Mouse (Mus musculus) naive thymus-derived CD4-positive, alpha-beta T cell, adult 5 months (primary cell): ENCODE measurements around the gene Gm9736. TPM values are rescaled to one million over a fixed set of nuclear protein-coding genes. Genes with fewer than 3 reads are reported as not detected.

Source experiments
- polyA plus RNA-seq: library from polyadenylated mRNA; unstranded; fragments of 100-300 nt; shearing (Covaris generic); gene quantifications from one replicate; pipeline ENCODE4 v1.2.1, GENCODE M21; 2017

Gene Gm9736
- polyA plus RNA-seq = not detected

DNA sequence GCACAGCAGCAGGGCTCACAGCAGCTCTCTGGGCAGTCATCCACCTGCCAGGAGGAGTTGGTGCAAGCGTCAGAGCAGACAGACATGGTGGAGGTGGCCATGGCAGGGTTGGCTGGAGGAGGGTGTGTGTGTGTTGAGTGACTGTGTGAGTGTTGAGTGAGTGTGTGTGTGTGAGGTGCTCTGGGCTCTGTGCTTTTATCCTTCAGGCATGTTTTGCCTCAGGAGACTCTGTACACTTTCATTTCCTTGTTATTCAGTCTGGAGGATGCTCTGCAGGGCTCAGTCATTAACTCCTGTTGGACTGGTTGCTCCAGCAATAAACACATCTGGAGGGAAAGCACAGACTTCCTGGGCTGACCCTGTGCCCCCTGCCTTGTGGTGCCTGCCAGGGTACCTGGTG is at the start of gene Gm9736:
Gene Gm9736, minus strand, starts transcription at position 101 of the 400 bp plus-strand sequence.

DNA sequence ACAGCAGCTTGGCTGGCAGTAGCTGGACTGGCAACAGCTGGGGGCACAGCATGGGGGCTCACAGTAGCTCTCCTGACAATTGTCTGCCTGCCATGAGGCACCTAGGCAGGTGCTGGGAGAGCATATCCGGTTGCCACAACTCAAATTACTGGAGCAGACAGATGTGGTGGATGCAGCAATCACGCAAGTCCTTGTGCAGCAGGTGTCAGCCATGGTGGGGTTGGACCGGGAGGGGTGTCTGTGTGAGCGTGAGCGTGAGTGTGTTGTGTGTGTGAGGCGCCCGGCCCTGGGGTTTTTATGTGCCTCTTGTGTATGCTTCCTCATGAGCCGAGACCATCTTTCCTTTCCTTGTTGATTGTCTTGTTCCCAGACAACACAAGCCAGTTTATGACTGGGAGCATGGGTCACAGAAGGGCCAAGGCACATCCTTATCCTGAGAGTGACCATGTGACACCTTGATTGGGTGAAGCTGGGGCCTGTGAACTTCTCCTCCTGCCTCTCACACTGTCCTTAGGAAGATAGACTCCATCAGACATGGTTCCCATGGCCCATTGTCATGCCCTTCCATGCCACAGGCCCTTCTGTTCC is 47.9 kb upstream of the Gm9736 start, which contains the start of gene Gm19668:
Gene Gm19668, minus strand, starts transcription at position 213 of the 588 bp plus-strand sequence.

DNA sequence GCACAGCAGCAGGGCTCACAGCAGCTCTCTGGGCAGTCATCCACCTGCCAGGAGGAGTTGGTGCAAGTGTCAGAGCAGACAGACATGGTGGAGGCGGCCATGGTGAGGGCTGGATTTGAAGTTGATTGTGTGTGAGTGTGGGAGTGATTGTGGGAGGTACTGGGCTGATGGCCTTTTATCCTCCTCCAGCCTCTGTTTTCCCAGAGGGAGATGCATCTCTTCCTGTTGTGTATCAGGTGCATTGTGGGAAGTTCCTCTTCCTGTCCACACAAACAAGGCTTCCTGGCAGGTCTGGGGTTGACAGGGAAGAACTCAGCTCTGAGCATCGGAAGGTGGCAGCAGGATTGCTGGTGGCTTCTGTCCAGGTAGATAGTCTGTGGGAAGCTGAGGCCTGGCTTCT is 43.8 kb upstream of the Gm9736 start, which contains the start of gene Gm9639:
Gene Gm9639, minus strand, starts transcription at position 101 of the 400 bp plus-strand sequence.

DNA sequence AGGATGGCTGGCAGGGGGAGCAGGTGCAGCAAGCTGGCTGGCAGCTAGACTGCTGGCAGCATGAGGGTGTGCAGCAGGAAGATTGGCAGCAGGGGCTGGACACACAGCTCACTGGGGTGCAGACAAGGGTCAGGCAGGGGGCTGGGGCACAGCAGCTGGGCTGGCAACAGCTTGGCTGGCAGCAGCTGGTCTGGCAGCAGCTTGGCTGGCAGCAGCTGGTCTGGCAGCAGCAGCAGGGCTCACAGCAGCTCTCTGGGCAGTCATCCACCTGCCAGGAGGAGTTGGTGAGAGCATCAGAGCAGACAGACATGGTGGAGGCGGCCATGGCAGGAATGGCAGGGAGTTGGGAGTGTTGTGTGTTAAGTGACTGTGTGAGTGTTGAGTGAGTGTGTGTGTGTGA is 36.7 kb upstream of the Gm9736 start, which contains the start of gene Gm7137:
Gene Gm7137, minus strand, starts transcription at position 325 of the 400 bp plus-strand sequence.

DNA sequence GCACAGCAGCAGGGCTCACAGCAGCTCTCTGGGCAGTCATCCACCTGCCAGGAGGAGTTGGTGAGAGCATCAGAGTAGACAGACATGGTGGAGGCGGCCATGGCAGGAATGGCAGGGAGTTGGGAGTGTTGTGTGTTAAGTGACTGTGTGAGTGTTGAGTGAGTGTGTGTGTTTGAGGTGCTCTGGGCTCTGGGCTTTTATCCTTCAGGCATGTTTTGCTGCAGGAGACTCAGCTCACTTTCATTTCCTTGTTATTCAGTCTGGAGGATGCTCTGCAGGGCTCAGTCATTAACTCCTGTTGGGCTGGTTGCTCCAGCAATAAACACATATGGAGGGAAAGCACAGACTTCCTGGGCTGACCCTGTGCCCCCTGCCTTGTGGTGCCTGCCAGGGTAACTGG is 31.3 kb upstream of the Gm9736 start, which contains the start of gene Gm3250:
Gene Gm3250, minus strand, starts transcription at position 101 of the 400 bp plus-strand sequence.

DNA sequence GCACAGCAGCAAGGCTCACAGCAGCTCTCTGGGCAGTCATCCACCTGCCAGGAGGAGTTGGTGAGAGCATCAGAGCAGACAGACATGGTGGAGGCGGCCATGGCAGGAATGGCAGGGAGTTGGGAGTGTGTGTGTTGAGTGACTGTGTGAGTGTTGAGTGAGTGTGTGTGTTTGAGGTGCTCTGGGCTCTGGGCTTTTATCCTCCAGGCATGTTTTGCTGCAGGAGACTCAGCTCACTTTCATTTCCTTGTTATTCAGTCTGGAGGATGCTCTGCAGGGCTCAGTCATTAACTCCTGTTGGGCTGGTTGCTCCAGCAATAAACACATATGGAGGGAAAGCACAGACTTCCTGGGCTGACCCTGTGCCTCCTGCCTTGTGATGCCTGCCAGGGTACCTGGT is 25.7 kb upstream of the Gm9736 start, which contains the start of gene Gm7138:
Gene Gm7138, minus strand, starts transcription at position 101 of the 400 bp plus-strand sequence.

DNA sequence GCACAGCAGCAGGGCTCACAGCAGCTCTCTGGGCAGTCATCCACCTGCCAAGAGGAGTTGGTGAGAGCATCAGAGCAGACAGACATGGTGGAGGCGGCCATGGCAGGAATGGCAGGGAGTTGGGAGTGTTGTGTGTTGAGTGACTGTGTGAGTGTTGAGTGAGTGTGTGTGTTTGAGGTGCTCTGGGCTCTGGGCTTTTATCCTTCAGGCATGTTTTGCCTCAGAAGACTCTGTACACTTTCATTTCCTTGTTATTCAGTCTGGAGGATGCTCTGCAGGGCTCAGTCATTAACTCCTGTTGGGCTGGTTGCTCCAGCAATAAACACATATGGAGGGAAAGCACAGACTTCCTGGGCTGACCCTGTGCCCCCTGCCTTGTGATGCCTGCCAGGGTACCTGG is 20.1 kb upstream of the Gm9736 start, which contains the start of gene Gm3238:
Gene Gm3238, minus strand, starts transcription at position 101 of the 400 bp plus-strand sequence.

DNA sequence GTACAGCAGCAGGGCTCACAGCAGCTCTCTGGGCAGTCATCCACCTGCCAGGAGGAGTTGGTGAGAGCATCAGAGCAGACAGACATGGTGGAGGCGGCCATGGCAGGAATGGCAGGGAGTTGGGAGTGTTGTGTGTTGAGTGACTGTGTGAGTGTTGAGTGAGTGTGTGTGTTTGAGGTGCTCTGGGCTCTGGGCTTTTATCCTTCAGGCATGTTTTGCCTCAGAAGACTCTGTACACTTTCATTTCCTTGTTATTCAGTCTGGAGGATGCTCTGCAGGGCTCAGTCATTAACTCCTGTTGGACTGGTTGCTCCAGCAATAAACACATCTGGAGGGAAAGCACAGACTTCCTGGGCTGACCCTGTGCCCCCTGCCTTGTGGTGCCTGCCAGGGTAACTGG is 8.4 kb upstream of the Gm9736 start, which contains the start of gene Gm3233:
Gene Gm3233, minus strand, starts transcription at position 101 of the 400 bp plus-strand sequence.

DNA sequence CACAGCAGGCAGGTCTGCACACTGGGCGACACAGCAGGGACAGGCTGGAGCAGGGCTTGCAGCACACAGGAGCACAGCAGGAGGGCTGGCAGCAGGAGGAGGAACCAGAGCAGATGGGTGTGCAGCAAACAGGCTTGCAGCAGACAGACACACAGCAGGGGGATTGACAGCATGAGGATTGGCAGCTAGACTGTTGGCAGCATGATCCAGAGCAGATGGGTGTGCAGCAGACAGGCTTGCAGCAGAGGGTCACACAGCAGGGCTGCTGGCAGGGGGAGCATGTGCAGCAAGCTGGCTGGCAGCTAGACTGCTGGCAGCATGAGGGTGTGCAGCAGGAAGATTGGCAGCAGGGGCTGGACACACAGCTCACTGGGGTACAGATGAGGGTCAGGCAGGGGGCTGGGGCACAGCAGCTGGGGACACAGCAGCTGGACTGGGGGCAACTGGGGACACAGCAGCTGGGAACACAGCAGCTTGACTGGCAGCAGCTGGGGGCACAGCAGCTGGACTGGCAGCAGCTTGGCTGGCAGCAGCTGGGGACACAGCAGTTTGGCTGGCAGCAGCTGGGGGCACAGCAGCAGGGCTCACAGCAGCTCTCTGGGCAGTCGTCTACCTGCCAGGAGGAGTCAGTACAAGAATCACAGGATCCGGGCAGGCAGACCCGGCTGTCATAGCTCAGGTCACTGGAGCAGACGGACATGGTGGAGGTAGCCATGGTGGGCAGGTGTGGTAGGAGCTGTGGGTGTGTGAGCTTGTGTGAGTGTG is 9.0 kb downstream of the Gm9736 start, which contains the start of gene Gm18596:
Gene Gm18596, minus strand, starts transcription at position 715 of the 765 bp plus-strand sequence.

DNA sequence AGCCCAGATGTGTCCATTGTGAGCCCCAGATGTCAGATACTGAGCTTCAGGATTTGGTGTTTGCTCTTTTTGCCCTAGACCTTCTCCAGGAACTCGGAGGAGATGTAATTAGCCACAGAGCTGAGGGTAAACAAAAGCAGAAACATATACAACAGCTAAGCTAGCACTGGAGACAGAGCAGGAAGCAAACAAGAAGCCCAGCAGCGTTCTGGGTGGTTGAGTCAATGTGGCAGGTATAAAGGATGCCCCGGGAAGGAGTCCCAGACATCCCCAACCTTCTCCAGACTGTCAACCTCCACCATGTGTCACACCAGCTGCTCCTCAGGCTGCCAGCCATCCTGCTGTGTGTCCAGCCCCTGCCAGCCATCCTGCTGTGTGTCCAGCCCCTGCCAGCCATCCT is 25.0 kb downstream of the Gm9736 start, which contains the start of gene Gm10100:
Gene Gm10100, plus strand, starts transcription at position 301 of the 400 bp plus-strand sequence.

DNA sequence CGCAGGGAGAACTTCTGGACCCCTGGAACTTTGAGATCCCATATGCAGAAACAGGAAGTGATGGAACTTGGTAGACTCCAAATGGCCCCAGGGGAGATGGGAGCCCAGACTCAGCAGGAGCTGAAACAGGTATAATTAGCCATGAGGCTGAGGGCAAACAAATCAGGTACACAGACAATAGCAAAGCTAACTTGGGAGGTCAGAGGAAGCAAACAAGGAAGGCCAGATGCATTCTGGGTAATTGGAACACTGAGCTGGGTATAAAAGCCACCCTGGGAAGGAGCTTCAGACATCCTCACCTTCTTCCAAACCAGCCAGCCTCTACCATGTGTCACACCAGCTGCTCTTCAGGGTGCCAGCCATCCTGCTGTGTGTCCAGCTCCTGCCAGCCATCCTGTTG is 30.9 kb downstream of the Gm9736 start, which contains the start of gene Krtap12-1:
Gene Krtap12-1, plus strand, starts transcription at position 301 of the 400 bp plus-strand sequence.

DNA sequence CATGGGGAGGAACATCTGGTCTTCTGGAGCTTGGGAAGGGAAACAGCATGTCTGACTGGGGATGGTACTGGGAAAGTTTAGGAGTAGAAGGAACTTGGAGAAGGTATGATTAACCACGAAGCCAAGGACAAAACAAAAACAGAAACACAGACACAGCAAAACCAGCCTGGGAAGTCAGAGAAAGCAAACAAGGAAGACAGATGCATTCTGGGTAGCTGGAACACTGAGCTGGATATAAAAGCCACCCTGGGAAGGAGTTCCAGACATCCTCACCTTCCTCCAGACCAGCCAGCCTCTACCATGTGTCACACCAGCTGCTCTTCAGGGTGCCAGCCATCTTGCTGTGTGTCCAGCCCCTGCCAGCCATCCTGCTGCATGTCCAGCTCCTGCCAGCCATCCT is 35.6 kb downstream of the Gm9736 start, which contains the start of gene Gm10142:
Gene Gm10142, plus strand, starts transcription at position 301 of the 400 bp plus-strand sequence.

DNA sequence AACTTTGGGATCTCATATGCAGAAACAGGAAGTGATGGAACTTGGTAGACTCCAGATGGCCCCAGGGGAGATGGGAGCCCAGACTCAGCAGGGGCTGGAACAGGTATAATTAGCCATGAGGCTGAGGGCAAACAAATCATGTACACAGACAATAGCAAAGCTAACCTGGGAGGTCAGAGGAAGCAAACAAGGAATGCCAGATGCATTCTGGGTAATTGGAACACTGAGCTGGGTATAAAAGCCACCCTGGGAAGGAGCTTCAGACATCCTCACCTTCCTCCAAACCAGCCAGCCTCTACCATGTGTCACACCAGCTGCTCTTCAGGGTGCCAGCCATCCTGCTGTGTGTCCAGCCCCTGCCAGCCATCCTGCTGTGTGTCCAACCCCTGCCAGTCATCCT is 40.0 kb downstream of the Gm9736 start, which contains the start of gene Gm10024:
Gene Gm10024, plus strand, starts transcription at position 301 of the 400 bp plus-strand sequence.

DNA sequence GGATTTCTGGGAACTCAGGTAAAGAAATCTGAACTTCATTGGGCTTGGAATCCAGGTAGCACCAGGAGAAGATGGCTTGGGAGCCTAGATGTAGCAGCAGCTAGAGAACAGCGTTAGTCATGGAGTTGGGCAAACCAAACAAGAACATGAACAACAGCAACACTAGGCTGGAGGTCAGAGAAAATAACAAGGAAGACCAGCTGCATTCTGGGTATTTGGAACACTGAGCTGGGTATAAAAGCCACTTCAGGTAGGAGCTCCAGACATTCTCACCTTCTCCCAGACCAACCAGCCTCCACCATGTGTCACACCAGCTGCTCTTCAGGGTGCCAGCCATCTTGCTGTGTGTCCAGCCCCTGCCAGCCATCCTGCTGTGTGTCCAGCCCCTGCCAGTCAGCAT is 44.8 kb downstream of the Gm9736 start, which contains the start of gene Gm10272:
Gene Gm10272, plus strand, starts transcription at position 301 of the 400 bp plus-strand sequence.

Other genes with a start within 250 kb of the Gm9736 start
- 32.0 TPM for gene Fam207a, start 235.6 kb downstream of the Gm9736 start, polyA plus RNA-seq
- 374 TPM for gene Itgb2, start 221.1 kb downstream of the Gm9736 start, polyA plus RNA-seq
- 123 TPM for gene Pttg1ip, start 169.6 kb downstream of the Gm9736 start, polyA plus RNA-seq
- gene Sumo3, start 145.3 kb downstream of the Gm9736 start, polyA plus RNA-seq = 113 TPM
- not detected for gene Gm49325, start 145.2 kb downstream of the Gm9736 start, polyA plus RNA-seq
- gene Ube2g2, start 129.1 kb downstream of the Gm9736 start, polyA plus RNA-seq = 55.7 TPM
- gene Tspear, start 64.8 kb downstream of the Gm9736 start, polyA plus RNA-seq = not detected
- gene Gm19402, start 60.6 kb downstream of the Gm9736 start, polyA plus RNA-seq = not detected
- not detected for gene Gm9508, start 54.1 kb downstream of the Gm9736 start, polyA plus RNA-seq
- gene Gm10272, start 44.7 kb downstream of the Gm9736 start, polyA plus RNA-seq = not detected
- not detected for gene Gm10024, start 39.9 kb downstream of the Gm9736 start, polyA plus RNA-seq
- gene Gm10142, start 35.5 kb downstream of the Gm9736 start, polyA plus RNA-seq = not detected
- gene Krtap12-1, start 30.8 kb downstream of the Gm9736 start, polyA plus RNA-seq = not detected
- gene Gm10100, start 24.9 kb downstream of the Gm9736 start, polyA plus RNA-seq = not detected
- not detected for gene Gm18596, start 8.7 kb downstream of the Gm9736 start, polyA plus RNA-seq
- not detected for gene Gm3233, start 8.3 kb upstream of the Gm9736 start, polyA plus RNA-seq
- not detected for gene Gm3238, start 20.0 kb upstream of the Gm9736 start, polyA plus RNA-seq
- gene Gm7138, start 25.6 kb upstream of the Gm9736 start, polyA plus RNA-seq = not detected
- not detected for gene Gm3250, start 31.2 kb upstream of the Gm9736 start, polyA plus RNA-seq
- not detected for gene Gm7137, start 36.8 kb upstream of the Gm9736 start, polyA plus RNA-seq
- not detected for gene Gm9639, start 43.7 kb upstream of the Gm9736 start, polyA plus RNA-seq
- not detected for gene Gm19668, start 47.8 kb upstream of the Gm9736 start, polyA plus RNA-seq
- gene Gm9507, start 60.5 kb upstream of the Gm9736 start, polyA plus RNA-seq = not detected
- not detected for gene Gm2696, start 63.3 kb upstream of the Gm9736 start, polyA plus RNA-seq
- not detected for gene Krtap10-4, start 75.7 kb upstream of the Gm9736 start, polyA plus RNA-seq
- gene Krtap10-10, start 84.6 kb upstream of the Gm9736 start, polyA plus RNA-seq = not detected
- not detected for gene Gm36176, start 95.4 kb upstream of the Gm9736 start, polyA plus RNA-seq
- gene Gm10318, start 101.5 kb upstream of the Gm9736 start, polyA plus RNA-seq = not detected
- gene Gm3285, start 110.6 kb upstream of the Gm9736 start, polyA plus RNA-seq = not detected
- 0.11 TPM for gene Lrrc3, start 151.2 kb upstream of the Gm9736 start, polyA plus RNA-seq
- gene Trpm2, start 219.2 kb upstream of the Gm9736 start, polyA plus RNA-seq = not detected
- 7.4 TPM for gene 1810043G02Rik, start 227.2 kb upstream of the Gm9736 start, polyA plus RNA-seq